Mouse (Mus musculus) embryonic stem cell, embryonic (primary cell): Measurements from ENCODE around the gene Pin1.

Source experiments
- CTCF ChIA-PET, 4 experiments: fragments of 300-600 bp in 2 of 4; fragments of 350-600 bp in 2 of 4; sonication (Branson Sonifier 250); formaldehyde crosslinking; loops; one replicate each; lab custom pipeline; 2022; ENCODE audit warnings: inconsistent platforms in 2 of 4; lab: Charles Lee
- POLR2A ChIA-PET, 4 experiments: fragments of 300-600 bp in 2 of 4; fragments of 350-600 bp in 2 of 4; sonication (Branson Sonifier 250); formaldehyde crosslinking; loops; one replicate each; lab custom pipeline; 2022; ENCODE audit warnings: antibody characterized with exemption in 4 of 4, inconsistent platforms in 1 of 4; lab: Charles Lee

Pin1 gene

DNA sequence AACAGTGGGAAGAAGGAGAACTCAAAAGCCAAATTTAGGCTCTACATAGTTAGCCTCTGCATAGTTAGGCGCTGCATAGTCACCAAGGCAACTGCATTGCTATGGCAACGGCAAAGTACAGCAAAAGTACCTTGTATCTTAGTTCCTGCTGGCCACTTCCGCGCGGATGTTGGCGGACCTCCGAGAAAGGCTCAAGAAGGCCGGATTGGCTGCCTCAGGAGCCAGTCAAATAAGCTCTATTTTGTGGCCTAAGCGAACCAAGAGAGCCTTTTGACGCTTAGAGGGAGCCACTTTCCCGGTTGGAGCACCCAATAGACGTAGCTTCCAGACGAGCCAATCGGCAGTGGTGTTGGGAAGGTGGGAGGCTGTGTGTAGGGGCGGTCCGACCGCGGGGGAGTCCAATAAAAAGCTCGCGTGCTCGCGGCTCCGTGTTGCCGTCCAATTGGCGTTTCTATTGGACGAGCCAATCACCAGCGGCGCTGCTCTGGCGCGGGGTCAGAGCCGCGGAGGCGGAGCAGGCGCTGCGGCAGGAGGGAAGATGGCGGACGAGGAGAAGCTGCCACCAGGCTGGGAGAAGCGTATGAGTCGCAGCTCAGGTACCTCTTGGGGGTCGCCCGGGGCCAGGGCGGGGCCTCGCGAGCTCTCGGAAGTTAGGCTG lies at the start of gene Pin1:
Pin1 (plus strand) TSS at position 494 of the 658 bp plus-strand sequence.
- ChIA-PET CTCF (interaction anchor here in 3 of 4 experiments (0.5 to 2.6 kb wide), 18 partner anchors 8 to 382 kb away, joined by 3 to 23 read pairs (median 3); partner anchors contain the start of gene Ubl5 (in 2 of the 3)), POLR2A (interaction anchor here (0.6 to 13.0 kb wide), 65 partner anchors 9 to 894 kb away, joined by 3 to 414 read pairs (median 4); partner anchors contain the start of genes Ubl5 (in 4 of the 4), Fbxl12 (in 2 of the 4), Zfp266 (in 2 of the 4) and Zfp846 (in 2 of the 4))

GRCm38 (mm10) chr9:20606269-20606668 lies 45.6 kb upstream of the Pin1 start:
- CTCF ChIA-PET = interaction anchor here in 1 of 4 experiments (0.6 kb wide), 2 partner anchors 29 to 46 kb away, joined by 3 read pairs; partner anchors contain the start of gene Pin1
- POLR2A ChIA-PET = interaction anchor here in 2 of 4 experiments (0.9 to 2.0 kb wide), 3 partner anchors 11 to 36 kb away, joined by 3 to 10 read pairs (median 5); partner anchors contain the start of gene Ubl5 (in 2 of the 2)

- ChIA-PET CTCF (interaction anchor here in 1 of 4 experiments (1.0 kb wide), 1 partner anchor 140 kb away, joined by 3 read pairs; no protein-coding TSS in a partner anchor), POLR2A (interaction anchor here in 3 of 4 experiments (0.5 to 2.5 kb wide), 10 partner anchors 12 to 286 kb away, joined by 3 to 15 read pairs (median 4); partner anchors contain the start of genes Ubl5 (in 3 of the 3), Pin1 (in 1 of the 3) and Zfp26 (in 1 of the 3))
These were observed 44.6 kb upstream of the Pin1 start for GRCm38 (mm10) chr9:20607100-20607974.

DNA sequence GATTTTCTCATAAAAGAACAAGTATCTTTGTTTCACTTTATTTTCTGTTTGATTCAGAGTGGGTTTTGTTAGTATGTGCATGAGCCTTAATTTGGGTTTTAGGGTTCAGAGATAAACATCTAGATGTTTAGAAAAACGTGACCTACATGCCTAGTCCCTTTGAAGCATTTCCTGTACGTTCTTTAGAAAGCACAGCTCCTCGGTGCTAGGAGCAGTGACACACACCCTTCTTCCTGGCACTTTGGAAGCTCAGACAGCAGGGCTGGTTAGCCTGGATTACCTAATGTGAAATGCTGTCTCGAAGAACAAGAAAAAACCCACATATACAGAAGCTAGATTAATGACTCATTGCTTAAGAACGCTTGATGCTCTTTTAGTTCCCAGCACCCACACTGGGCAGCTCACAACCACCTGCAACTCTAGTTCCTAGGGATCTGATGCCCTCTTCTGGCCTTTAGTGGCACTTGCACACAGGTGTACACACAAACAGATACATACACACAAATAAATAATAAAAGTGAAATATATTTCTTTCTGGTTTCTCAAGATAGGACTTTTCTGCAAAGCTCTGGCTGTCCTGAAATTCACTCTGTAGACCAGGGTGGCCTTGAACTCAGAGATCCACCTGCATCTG lies 41.9 kb upstream of the Pin1 start:
- ChIA-PET POLR2A (interaction anchor here in 2 of 4 experiments (0.6 to 1.8 kb wide), 6 partner anchors 13 to 79 kb away, joined by 3 to 5 read pairs (median 3); partner anchors contain the start of gene Ubl5 (in 1 of the 2)), CTCF (interaction anchor here in 1 of 4 experiments (0.6 kb wide), 1 partner anchor 369 kb away, joined by 3 read pairs; no protein-coding TSS in a partner anchor)

DNA sequence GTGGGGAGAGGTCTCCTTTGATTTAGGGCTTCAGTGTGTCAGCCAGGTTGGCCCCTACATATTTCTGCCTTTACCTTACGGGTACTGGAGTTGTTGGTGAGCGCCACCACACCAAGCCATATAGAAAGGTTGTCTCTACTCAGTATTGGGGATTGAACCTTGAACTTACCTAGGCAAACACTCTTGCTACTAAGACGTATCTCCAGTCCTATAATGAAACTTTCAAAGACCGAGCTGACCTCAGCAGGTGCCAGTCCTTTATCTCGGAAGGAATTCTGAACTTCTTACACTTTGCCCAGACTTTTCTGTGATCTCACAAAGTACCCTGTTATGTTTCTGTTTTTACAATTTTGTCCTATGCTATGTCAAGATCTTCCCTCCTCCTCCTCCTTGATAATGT lies 39.9 kb upstream of the Pin1 start:
- POLR2A ChIA-PET = no interaction called here
- CTCF ChIA-PET = no interaction called here

DNA sequence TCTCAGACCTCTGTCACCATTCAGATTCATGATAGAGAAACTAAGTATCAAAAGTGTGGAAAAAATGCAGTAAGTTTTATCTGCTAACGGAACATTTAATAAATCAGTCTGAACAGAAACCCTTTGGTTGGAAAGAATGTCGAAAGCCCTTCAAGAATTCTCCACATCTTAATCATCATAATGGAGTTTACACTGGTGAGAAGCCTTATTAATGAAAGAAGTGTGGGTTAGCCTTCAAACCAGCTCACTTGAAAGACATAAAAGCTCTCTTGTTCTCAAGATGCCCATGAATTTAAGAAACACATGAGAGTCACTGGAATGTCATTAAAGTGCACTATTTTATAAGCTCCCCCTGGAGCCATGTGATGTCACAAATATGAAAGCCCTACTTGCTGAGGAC lies 35.2 kb upstream of the Pin1 start:
- ChIA-PET CTCF (no interaction called here), POLR2A (interaction anchor here in 1 of 4 experiments (1.5 kb wide), 1 partner anchor 27 kb away, joined by 4 read pairs; the partner anchor contains the start of gene Ubl5)

GRCm38 (mm10) chr9:20631332-20631731 lies 20.6 kb upstream of the Pin1 start:
- ChIA-PET POLR2A (interaction anchor here in 3 of 4 experiments (0.7 to 5.9 kb wide), 5 partner anchors 10 to 23 kb away, joined by 3 to 30 read pairs (median 4); partner anchors contain the start of genes Ubl5 (in 3 of the 3) and Fbxl12 (in 1 of the 3)), CTCF (no interaction called here)

GRCm38 (mm10) chr9:20635676-20636075 lies 16.2 kb upstream of the Pin1 start:
- ChIA-PET CTCF (interaction anchor here in 2 of 4 experiments (0.5 to 1.5 kb wide), 7 partner anchors 17 to 196 kb away, joined by 3 to 7 read pairs (median 3); partner anchors contain the start of gene Pin1 (in 1 of the 2)), POLR2A (interaction anchor here in 3 of 4 experiments (0.5 to 13.6 kb wide), 22 partner anchors 8 to 1529 kb away, joined by 3 to 414 read pairs (median 5); partner anchors contain the start of genes Fbxl12 (in 3 of the 3), Pin1 (in 3 of the 3), Zfp846 (in 3 of the 3) and Ubl5 (in 1 of the 3))

DNA sequence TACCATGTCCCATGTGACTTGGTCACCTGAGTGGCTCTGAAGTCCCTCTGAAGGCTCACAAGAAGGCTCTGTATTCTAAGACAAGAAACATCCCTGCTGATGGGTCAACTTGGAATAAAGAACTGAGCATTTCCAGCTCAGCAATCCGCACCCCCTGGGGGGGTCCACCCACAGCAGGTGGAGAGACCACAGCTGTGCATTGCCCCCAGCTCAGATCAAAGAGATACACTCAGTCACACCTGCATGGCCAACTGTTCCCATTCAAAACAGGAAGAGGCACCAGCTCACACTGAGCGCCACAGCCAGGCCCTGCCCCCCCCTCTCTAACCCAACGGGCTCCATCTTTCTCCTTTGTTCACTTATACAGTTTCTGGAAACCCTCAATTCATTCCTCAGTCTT lies 15.6 kb upstream of the Pin1 start:
- ChIA-PET CTCF (interaction anchor here in 3 of 4 experiments (0.5 to 1.5 kb wide), 6 partner anchors 16 to 195 kb away, joined by 3 to 7 read pairs (median 3); partner anchors contain the start of gene Pin1 (in 1 of the 3)), POLR2A (interaction anchor here in 3 of 4 experiments (0.5 to 13.6 kb wide), 21 partner anchors 8 to 1529 kb away, joined by 3 to 414 read pairs (median 5); partner anchors contain the start of genes Fbxl12 (in 3 of the 3), Pin1 (in 3 of the 3), Zfp846 (in 2 of the 3) and Ubl5 (in 1 of the 3))

DNA sequence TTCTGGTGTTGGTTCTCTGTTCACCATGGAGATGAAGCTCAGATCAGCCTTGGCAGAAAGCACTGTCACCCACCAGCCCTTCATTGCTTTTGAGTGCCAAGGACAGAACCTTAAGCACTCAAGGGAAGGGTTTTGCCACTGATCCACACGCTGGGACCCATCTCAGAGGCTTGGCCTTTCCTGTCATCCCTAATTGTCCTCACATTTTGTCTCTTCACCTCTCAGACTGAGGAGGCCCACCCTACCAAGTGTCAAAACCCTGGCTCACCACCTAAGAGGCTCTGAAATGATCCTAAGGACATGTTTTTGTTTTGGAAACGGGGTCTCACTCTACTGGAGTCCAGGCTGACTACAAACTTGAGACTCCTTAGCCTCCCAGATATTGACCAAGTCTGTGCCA lies 15.1 kb upstream of the Pin1 start:
- POLR2A ChIA-PET = interaction anchor here in 3 of 4 experiments (0.6 to 13.6 kb wide), 14 partner anchors 8 to 93 kb away, joined by 3 to 414 read pairs (median 6); partner anchors contain the start of genes Pin1 (in 3 of the 3), Zfp846 (in 2 of the 3) and Fbxl12 (in 1 of the 3)
- CTCF ChIA-PET = interaction anchor here in 1 of 4 experiments (1.5 kb wide), 1 partner anchor 15 kb away, joined by 3 read pairs; the partner anchor contains the start of gene Pin1

DNA sequence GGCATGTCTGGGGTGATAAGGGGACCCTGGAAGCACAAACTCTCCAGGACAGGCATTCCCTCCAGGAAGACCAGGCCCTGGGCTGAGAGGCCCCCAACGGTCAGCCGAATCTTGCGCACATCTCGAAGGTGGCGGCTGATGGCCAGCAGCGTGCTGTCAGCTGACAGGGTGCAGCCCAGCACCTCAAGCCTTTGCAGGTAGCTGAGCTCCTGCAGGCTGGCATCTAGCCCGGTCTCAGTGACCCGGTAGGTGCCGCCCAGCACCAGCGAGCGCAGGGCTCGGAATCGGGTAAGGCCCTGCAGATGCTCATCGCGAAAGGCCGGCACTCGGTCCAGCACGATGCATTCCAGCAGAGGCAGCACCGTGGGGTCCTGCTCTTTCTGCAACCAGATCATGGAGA lies 13.3 kb upstream of the Pin1 start:
- ChIA-PET CTCF (no interaction called here), POLR2A (interaction anchor here (0.7 to 13.6 kb wide), 7 partner anchors 10 to 155 kb away, joined by 3 to 414 read pairs (median 5); partner anchors contain the start of genes Pin1 (in 2 of the 4) and Zfp846 (in 1 of the 4))

DNA sequence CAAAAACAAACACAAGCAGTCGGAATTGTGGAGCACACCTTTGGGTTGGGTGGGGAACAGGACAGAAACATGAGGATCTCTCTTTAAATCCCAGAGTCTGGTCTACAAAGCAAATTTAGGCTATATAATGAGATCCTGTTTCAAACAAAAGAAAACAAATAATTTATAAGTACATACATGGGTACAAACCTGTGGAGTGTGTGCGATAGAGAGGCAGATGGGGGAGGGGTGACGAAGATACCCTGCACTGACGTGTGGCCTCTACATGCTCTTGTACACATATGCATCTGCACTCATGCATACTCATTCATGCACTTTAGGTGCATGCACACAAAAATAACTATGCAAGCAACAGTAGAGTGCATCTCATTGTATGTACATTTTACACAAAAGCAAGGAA lies 12.4 kb upstream of the Pin1 start:
- ChIA-PET CTCF (no interaction called here), POLR2A (interaction anchor here in 2 of 4 experiments (1.3 to 13.6 kb wide), 5 partner anchors 9 to 156 kb away, joined by 3 to 414 read pairs (median 6); partner anchors contain the start of gene Pin1 (in 2 of the 2))

- POLR2A ChIA-PET = interaction anchor here in 2 of 4 experiments (0.6 to 13.6 kb wide), 10 partner anchors 9 to 1276 kb away, joined by 3 to 414 read pairs (median 15); partner anchors contain the start of genes Pin1 (in 2 of the 2) and Angptl6 (in 1 of the 2)
- CTCF ChIA-PET = interaction anchor here in 1 of 4 experiments (0.5 kb wide), 1 partner anchor 120 kb away, joined by 3 read pairs; no protein-coding TSS in a partner anchor
These were observed 10.4 kb upstream of the Pin1 start for GRCm38 (mm10) chr9:20641501-20641900.

- ChIA-PET CTCF (interaction anchor here (0.5 to 1.8 kb wide), 18 partner anchors 9 to 336 kb away, joined by 3 to 23 read pairs (median 3); partner anchors contain the start of genes Pin1 (in 2 of the 4), Eif3g (in 1 of the 4) and Zfp266 (in 1 of the 4)), POLR2A (interaction anchor here (0.6 to 13.6 kb wide), 118 partner anchors 8 to 1617 kb away, joined by 3 to 414 read pairs (median 4); partner anchors contain the start of genes Pin1 (in 4 of the 4), Gm38431 (in 3 of the 4), Raver1 (in 3 of the 4) and Zfp266 (in 3 of the 4))
These were observed 9.6 kb upstream of the Pin1 start, which contains the start of gene Ubl5 for GRCm38 (mm10) chr9:20642101-20642895. Ubl5 (plus strand) TSS chr9:20642878.

GRCm38 (mm10) chr9:20642896-20643466 lies 8.9 kb upstream of the Pin1 start:
- POLR2A ChIA-PET = interaction anchor here (0.5 to 13.6 kb wide), 128 partner anchors 9 to 1617 kb away, joined by 3 to 414 read pairs (median 4); partner anchors contain the start of genes Pin1 (in 4 of the 4), Gm38431 (in 3 of the 4), Raver1 (in 3 of the 4) and Zfp266 (in 3 of the 4)
- CTCF ChIA-PET = interaction anchor here (0.5 to 1.8 kb wide), 21 partner anchors 9 to 336 kb away, joined by 3 to 23 read pairs (median 3); partner anchors contain the start of genes Pin1 (in 2 of the 4), Eif3g (in 1 of the 4) and Zfp266 (in 1 of the 4)
